ENCODE assay signal across 18 mouse cellular contexts in the genomic region with DNA sequence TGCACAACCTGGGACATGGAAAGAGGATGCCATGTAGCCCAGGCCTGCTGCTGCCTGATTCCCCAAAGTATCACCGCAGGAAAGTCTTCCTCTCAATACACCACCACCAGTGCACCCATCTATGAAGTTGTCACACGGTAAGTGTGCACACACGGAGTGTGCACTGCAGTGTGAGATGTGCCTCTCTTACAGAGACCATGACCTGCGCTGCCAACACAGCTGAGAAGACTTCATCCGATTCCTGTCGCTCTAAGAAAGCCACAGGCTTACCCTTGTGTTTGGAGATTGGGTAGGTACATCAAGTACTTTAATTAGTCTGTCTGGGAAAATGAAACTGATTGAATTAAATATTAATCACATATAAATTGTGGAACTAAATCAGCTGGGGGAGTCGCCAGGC.
"Had no signal": no experiment of that assay in that cellular context is flagged by ENCODE, and none has a peak within 500 bp of the region (broad histone marks: within the 10 kb centered on the region; RNA-seq: fewer than 3 reads in every experiment).

No protein-coding gene starts in this region.

- H3K9me3 ChIP-seq: midbrain, embryonic 12.5 days; neural tube, embryonic 13.5 days; neural tube, embryonic 15.5 days had no signal

- H3K9ac ChIP-seq: lung, embryonic 14.5 days; midbrain, embryonic 12.5 days; neural tube, embryonic 13.5 days; neural tube, embryonic 15.5 days had no signal

- ATAC-seq: midbrain, embryonic 16.5 days had no signal

- H3K27me3 ChIP-seq: neural tube, embryonic 13.5 days; neural tube, embryonic 15.5 days had no signal

- H3K36me3 ChIP-seq: midbrain, embryonic 10.5 days; midbrain, embryonic 12.5 days; neural tube, embryonic 15.5 days had no signal

- H3K4me2 ChIP-seq: lung, embryonic 14.5 days; midbrain, embryonic 12.5 days; neural tube, embryonic 13.5 days; neural tube, embryonic 15.5 days had no signal

- DNase-seq: lung, embryonic 14.5 days; lung, postnatal 10 days; lung, postnatal 4 days; midbrain, embryonic 14.5 days; retina, postnatal 1 day; right cerebral cortex, adult 18-20 months; right cerebral cortex, postnatal 25 days; right cerebral cortex, postnatal 4 days; spleen, adult 18-20 months; thymus, adult 18-20 months; thymus, postnatal 14 days; thymus, postnatal 36 days had no signal

- H3K27ac ChIP-seq: midbrain, embryonic 10.5 days; midbrain, embryonic 12.5 days; neural tube, embryonic 13.5 days; neural tube, embryonic 15.5 days had no signal

- H3K4me3 ChIP-seq: midbrain, embryonic 10.5 days; midbrain, embryonic 12.5 days; myocyte; neural tube, embryonic 13.5 days; neural tube, embryonic 15.5 days had no signal
